Mouse (Mus musculus): ENCODE results near the gene Serpinb9b. TPM values are rescaled to one million over a fixed set of nuclear protein-coding genes. Genes with fewer than 3 reads are reported as not detected.

The Serpinb9b gene
- total RNA-seq, 2 experiments from 2014 or later = not detected

- ATAC-seq (replicated peaks; ENCODE audit: low FRiP score, poor library complexity, severe bottlenecking) = no peak
Observed at GRCm38 (mm10) chr13:33090546-33090945, 63.3 kb downstream of the Serpinb9b start.

- no peak for ATAC-seq (replicated peaks; ENCODE audit: low FRiP score, poor library complexity, severe bottlenecking)
Observed at GRCm38 (mm10) chr13:33091306-33091705, 64.1 kb downstream of the Serpinb9b start.

Other genes with a start within 250 kb of the Serpinb9b start
- not detected in 2 replicates for gene Mylk4, start 243.5 kb upstream of the Serpinb9b start, total RNA-seq (2015; ENCODE audit: low replicate concordance)
- not detected in 2 replicates for gene Mylk4, start 243.5 kb upstream of the Serpinb9b start, total RNA-seq (2017; ENCODE audit: low replicate concordance)
- 13.0 and 17.2 TPM in 2 replicates for gene Wrnip1, start 225.4 kb upstream of the Serpinb9b start, total RNA-seq (2015; ENCODE audit: low replicate concordance)
- gene Wrnip1, start 225.4 kb upstream of the Serpinb9b start, total RNA-seq (2017; ENCODE audit: low replicate concordance) = 21.9 and 27.5 TPM in 2 replicates
- gene D930007J09Rik, start 224.6 kb upstream of the Serpinb9b start, total RNA-seq (2015; ENCODE audit: low replicate concordance) = not detected in 2 replicates
- gene D930007J09Rik, start 224.6 kb upstream of the Serpinb9b start, total RNA-seq (2017; ENCODE audit: low replicate concordance) = not detected in 2 replicates
- gene Serpinb1a, start 176.2 kb upstream of the Serpinb9b start, total RNA-seq (2015; ENCODE audit: low replicate concordance) = 77.8 and 91.8 TPM in 2 replicates
- gene Serpinb1a, start 176.2 kb upstream of the Serpinb9b start, total RNA-seq (2017; ENCODE audit: low replicate concordance) = 54.4 and 79.4 TPM in 2 replicates
- not detected in 2 replicates for gene Serpinb1c, start 129.2 kb upstream of the Serpinb9b start, total RNA-seq (2015; ENCODE audit: low replicate concordance)
- gene Serpinb1c, start 129.2 kb upstream of the Serpinb9b start, total RNA-seq (2017; ENCODE audit: low replicate concordance) = not detected in 2 replicates
- gene Serpinb6b, start 62.2 kb upstream of the Serpinb9b start, total RNA-seq (2015; ENCODE audit: low replicate concordance) = 14.4 and 18.9 TPM in 2 replicates
- 16.6 and 20.0 TPM in 2 replicates for gene Serpinb6b, start 62.2 kb upstream of the Serpinb9b start, total RNA-seq (2017; ENCODE audit: low replicate concordance)
- gene Serpinb9, start 24.2 kb upstream of the Serpinb9b start, total RNA-seq (2015; ENCODE audit: low replicate concordance) = 13.3 and 17.6 TPM in 2 replicates
- gene Serpinb9, start 24.2 kb upstream of the Serpinb9b start, total RNA-seq (2017; ENCODE audit: low replicate concordance) = 8.0 and 15.6 TPM in 2 replicates
- not detected in 2 replicates for gene Serpinb1b, start 51.2 kb downstream of the Serpinb9b start, total RNA-seq (2015; ENCODE audit: low replicate concordance)
- not detected in 2 replicates for gene Serpinb1b, start 51.2 kb downstream of the Serpinb9b start, total RNA-seq (2017; ENCODE audit: low replicate concordance)
- not detected in 2 replicates for gene Serpinb9c, start 132.3 kb downstream of the Serpinb9b start, total RNA-seq (2015; ENCODE audit: low replicate concordance)
- gene Serpinb9c, start 132.3 kb downstream of the Serpinb9b start, total RNA-seq (2017; ENCODE audit: low replicate concordance) = not detected in 2 replicates
- gene Serpinb9d, start 165.5 kb downstream of the Serpinb9b start, total RNA-seq (2015; ENCODE audit: low replicate concordance) = not detected in 2 replicates
- gene Serpinb9d, start 165.5 kb downstream of the Serpinb9b start, total RNA-seq (2017; ENCODE audit: low replicate concordance) = not detected in 2 replicates
- gene Serpinb9e, start 222.2 kb downstream of the Serpinb9b start, total RNA-seq (2015; ENCODE audit: low replicate concordance) = not detected in 2 replicates
- not detected in 2 replicates for gene Serpinb9e, start 222.2 kb downstream of the Serpinb9b start, total RNA-seq (2017; ENCODE audit: low replicate concordance)

All from erythroid progenitor cell, adult 5-6 weeks (primary cell).